Mouse (Mus musculus): ENCODE measurements around the gene Gm26920.

DNA sequence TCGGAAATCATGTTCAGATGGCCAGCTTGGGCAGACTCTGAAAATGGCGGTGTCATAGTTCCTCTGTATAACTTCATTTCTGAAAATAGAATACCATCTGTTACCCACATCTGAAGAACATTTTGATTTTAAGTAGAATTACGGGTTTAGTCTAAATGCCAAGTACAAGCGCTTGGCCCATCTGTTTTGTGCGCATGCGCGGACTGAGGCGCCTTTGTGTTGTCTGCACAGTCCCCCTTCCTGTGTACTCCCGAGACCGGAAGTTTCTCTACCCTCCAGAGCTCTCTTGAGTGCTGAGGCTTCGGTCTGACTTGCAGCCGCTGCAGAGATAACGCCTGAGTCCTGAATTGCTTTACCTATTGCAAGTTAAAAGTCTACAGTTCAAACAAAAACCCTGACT is 9.1 kb upstream of the Gm26920 start:
- TF ChIP-seq POLR2A (IDR thresholded peaks at IDR 0.05; ENCODE audit: extremely low read depth, insufficient read depth, low read length) (no peak), CTCF (IDR thresholded peaks at IDR 0.05; ENCODE audit: low read depth, low read length) (no peak)

All from liver, adult 2 months (tissue).